Mouse (Mus musculus): ENCODE data around the gene Srpx.

The Srpx gene

GRCm38 (mm10) chrX:10117065-10117719 lies at the start of gene Srpx:
TSS of gene Srpx (minus strand) at chrX:10117709.
- no peak for DNase-seq (ENCODE audit: low spot score in 2 of 2)

GRCm38 (mm10) chrX:10152390-10152789 lies 34.9 kb upstream of the Srpx start:
- DNase-seq (ENCODE audit: low spot score in 2 of 2), result no peak

- DNase-seq (ENCODE audit: low spot score in 2 of 2), result no peak
These were observed 1.7 kb downstream of the Srpx start for GRCm38 (mm10) chrX:10115780-10116179.

- no peak for DNase-seq (ENCODE audit: low spot score in 2 of 2)
These were observed 6.8 kb downstream of the Srpx start for GRCm38 (mm10) chrX:10110736-10111135.

GRCm38 (mm10) chrX:10108558-10108957 lies 9.0 kb downstream of the Srpx start:
- DNase-seq (ENCODE audit: low spot score in 2 of 2), result no peak

- DNase-seq (ENCODE audit: low spot score in 2 of 2), result no peak
These were observed 12.0 kb downstream of the Srpx start for GRCm38 (mm10) chrX:10105475-10105874.

- DNase-seq (ENCODE audit: low spot score in 2 of 2), result no peak
These were observed 14.8 kb downstream of the Srpx start for GRCm38 (mm10) chrX:10102739-10103138.

GRCm38 (mm10) chrX:10095797-10096196 lies 21.7 kb downstream of the Srpx start:
- DNase-seq (ENCODE audit: low spot score in 2 of 2), result no peak

- no peak for DNase-seq (ENCODE audit: low spot score in 2 of 2)
These were observed 37.1 kb downstream of the Srpx start for GRCm38 (mm10) chrX:10080385-10080784.

GRCm38 (mm10) chrX:10079981-10080380 lies 37.5 kb downstream of the Srpx start:
- DNase-seq (ENCODE audit: low spot score in 2 of 2), result no peak

GRCm38 (mm10) chrX:10073966-10074365 lies 43.5 kb downstream of the Srpx start:
- DNase-seq (ENCODE audit: low spot score in 2 of 2), result no peak

- DNase-seq (ENCODE audit: low spot score in 2 of 2), result no peak
These were observed 46.0 kb downstream of the Srpx start for GRCm38 (mm10) chrX:10071529-10071928.

GRCm38 (mm10) chrX:10070689-10071088 lies 46.8 kb downstream of the Srpx start:
- no peak for DNase-seq (ENCODE audit: low spot score in 2 of 2)

GRCm38 (mm10) chrX:10069405-10069804 lies 48.1 kb downstream of the Srpx start:
- no peak for DNase-seq (ENCODE audit: low spot score in 2 of 2)

- DNase-seq (ENCODE audit: low spot score in 2 of 2), result no peak
These were observed 53.7 kb downstream of the Srpx start for GRCm38 (mm10) chrX:10063781-10064180.

- no peak for DNase-seq (ENCODE audit: low spot score in 2 of 2)
These were observed 54.1 kb downstream of the Srpx start for GRCm38 (mm10) chrX:10063361-10063760.

GRCm38 (mm10) chrX:10062201-10062600 lies 55.3 kb downstream of the Srpx start:
- no peak for DNase-seq (ENCODE audit: low spot score in 2 of 2)

- no peak for DNase-seq (ENCODE audit: low spot score in 2 of 2)
These were observed 82.8 kb downstream of the Srpx start for GRCm38 (mm10) chrX:10034666-10035065.

- DNase-seq (ENCODE audit: low spot score in 2 of 2), result no peak
These were observed 107.3 kb downstream of the Srpx start for GRCm38 (mm10) chrX:10010202-10010601.

GRCm38 (mm10) chrX:10007675-10008270 lies 109.7 kb downstream of the Srpx start:
- no peak for DNase-seq (ENCODE audit: low spot score in 2 of 2)

GRCm38 (mm10) chrX:10005946-10006345 lies 111.6 kb downstream of the Srpx start:
- DNase-seq (ENCODE audit: low spot score in 2 of 2), result no peak

GRCm38 (mm10) chrX:10000718-10001117 lies 116.8 kb downstream of the Srpx start:
- DNase-seq (ENCODE audit: low spot score in 2 of 2), result no peak
